ENCODE assay signal across 14 mouse cellular contexts in genomic region chr5:138504548-138504947, GRCm38 (mm10). TPM values are rescaled to one million over a fixed set of nuclear protein-coding genes. Genes with fewer than 3 reads are reported as not detected.
"Had no signal": no experiment of that assay in that cellular context is flagged by ENCODE, and none has a peak within 500 bp of the region (broad histone marks: within the 10 kb centered on the region; RNA-seq: fewer than 3 reads in every experiment).

No protein-coding gene starts in this region.

RNA-seq across cellular contexts. Expression of gene 1700123K08Rik, which starts 60.0 kb away (rescaled TPM):
- total RNA-seq: heart, postnatal 10 days; heart, postnatal 14 days; heart, postnatal 25 days; heart, postnatal 36 days; heart, postnatal 4 days; hematopoietic stem cell, adult 5-6 weeks; hindbrain, postnatal 0 days; layer of hippocampus, adult 18-20 months; layer of hippocampus, adult 2 months; layer of hippocampus, postnatal 10 days; layer of hippocampus, postnatal 14 days; layer of hippocampus, postnatal 25 days; layer of hippocampus, postnatal 36 days; left cerebral cortex, adult 18-20 months had no signal
